Mouse (Mus musculus) heart, postnatal 0 days (tissue): ENCODE results near the gene Pdzd2. TPM values are rescaled to one million over a fixed set of nuclear protein-coding genes. Genes with fewer than 3 reads are reported as not detected.

Experiments used
- ATAC-seq: fragments of 200-750 bp; cut with Nextera tagmentation; 2 replicates; pipeline ENCODE4 v1.8.0; 2017; ENCODE audit warnings: low read depth, moderate number of reproducible peaks, moderate library complexity; ENCODE audit not compliant: insufficient read depth
- DNase-seq: peaks from one replicate; pipeline ENCODE4 v3.0.0-alpha.2; 2016; ENCODE audit warnings: low spot score
- H3K27ac ChIP-seq: fragments of 300-500 bp; sonication (generic); 2 replicates; pipeline ENCODE4 v1.5.1; 2014; ENCODE audit warnings: low read depth, mild to moderate bottlenecking
- H3K27me3 ChIP-seq: fragments of 300-500 bp; sonication (generic); 2 replicates; pipeline ENCODE4 v1.6.1; 2014; ENCODE audit warnings: low read length, mixed read lengths; ENCODE audit not compliant: control insufficient read depth, insufficient read depth
- H3K36me3 ChIP-seq: fragments of 300-500 bp; sonication (generic); replicated peaks from 2 replicates; pipeline ENCODE4 v1.6.1; 2014; ENCODE audit warnings: low read length, mixed read lengths; ENCODE audit not compliant: control insufficient read depth, insufficient read depth
- H3K4me1 ChIP-seq: fragments of 300-500 bp; sonication (generic); 2 replicates; pipeline ENCODE4 v1.6.1; 2014; ENCODE audit warnings: antibody characterized with exemption; ENCODE audit not compliant: control insufficient read depth, insufficient read depth
- H3K4me2 ChIP-seq: fragments of 300-500 bp; sonication (generic); 2 replicates; pipeline ENCODE4 v1.6.1; 2014; ENCODE audit warnings: low read depth, mild to moderate bottlenecking, low read length, moderate library complexity
- H3K4me3 ChIP-seq: fragments of 300-500 bp; sonication (generic); 2 replicates; pipeline ENCODE4 v1.5.1; 2014; ENCODE audit warnings: low read depth, low read length
- H3K9ac ChIP-seq: fragments of 300-500 bp; sonication (generic); replicated peaks from 2 replicates; pipeline ENCODE4 v1.6.1; 2014; ENCODE audit warnings: low read depth, low read length, mixed read lengths
- H3K9me3 ChIP-seq: fragments of 300-500 bp; sonication (generic); replicated peaks from 2 replicates; pipeline ENCODE4 v1.6.1; 2016; ENCODE audit warnings: low read length; ENCODE audit not compliant: control insufficient read depth
- CTCF ChIP-seq: IDR thresholded peaks from 2 replicates; pipeline ENCODE4 v1.5.1; 2016; ENCODE audit warnings: antibody characterized with exemption, control low read depth, low read depth
- EP300 ChIP-seq: IDR thresholded peaks from 2 replicates; pipeline ENCODE4 v1.6.1; 2016; ENCODE audit warnings: antibody characterized with exemption, low read depth
- WGBS: fragments of 180-500 bp; shearing (Covaris S2); extraction: QIAGEN DNeasy Blood & Tissue Kit; methylation state at CpG from one replicate; pipeline ENCODE4 v1.1.7; 2014; 5-methylcytosine and 5-hydroxymethylcytosine counted together
- polyA plus RNA-seq: library from polyadenylated mRNA; unstranded; fragments of >200 nt; fragmentation: Nextera tagmentation; extraction: Ambion mirVana; gene quantifications from 2 replicates; pipeline ENCODE4 v1.2.1, GENCODE M21; 2015
- total RNA-seq: library from RNA; depleted of rRNA; stranded (reverse); fragments of >200 nt; gene quantifications from 2 replicates; pipeline ENCODE4 v1.2.3, GENCODE M21; 2014; ENCODE audit warnings: low replicate concordance

Gene Pdzd2
- total and polyA plus RNA-seq, 2 experiments from 2014 or later = 36.1 to 86.0 TPM

DNA sequence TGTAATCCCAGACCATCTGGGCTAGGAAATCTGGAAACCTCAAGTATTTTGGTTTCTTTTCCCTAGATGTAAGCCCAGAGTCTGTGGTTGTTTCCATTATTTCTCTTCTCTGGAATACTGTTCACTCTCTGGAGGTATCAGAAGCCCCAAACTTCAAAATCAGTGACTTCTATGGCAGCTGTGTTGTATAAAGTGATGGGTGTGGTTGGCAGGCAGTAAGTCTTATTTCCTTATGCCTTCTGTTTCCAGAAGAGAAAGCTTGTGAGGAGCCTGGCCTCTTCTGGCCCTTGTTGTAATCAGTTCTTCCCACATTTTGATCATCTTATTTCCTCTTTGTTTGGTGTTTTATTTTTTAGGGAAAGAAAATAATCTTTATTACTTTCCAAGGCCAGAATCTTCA, 408.8 kb downstream of the Pdzd2 start:
- ATAC-seq = no peak

DNA sequence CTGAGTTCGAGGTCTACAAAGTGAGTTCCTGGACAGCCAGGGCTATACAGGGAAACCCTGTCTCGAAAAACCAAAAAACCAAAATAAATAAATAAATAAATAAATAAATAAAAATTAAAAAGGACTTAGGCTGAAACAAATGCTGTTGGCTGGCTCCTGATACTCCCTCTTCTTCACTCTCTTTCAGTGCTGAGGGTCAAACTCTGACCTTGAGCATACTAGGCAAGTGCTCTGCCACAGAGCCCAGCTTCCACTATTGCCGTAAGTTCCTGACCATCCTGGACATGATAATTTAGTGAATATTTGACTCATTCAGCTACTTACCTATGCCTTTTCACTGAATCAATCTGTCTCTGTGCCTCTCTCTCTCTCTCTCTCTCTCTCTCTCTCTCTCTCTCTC, 409.3 kb downstream of the Pdzd2 start:
- Histone ChIP-seq H3K27me3 (no peaks in the 10 kb centered on the region), H3K27ac (peak overlapping the region; percentile 16), H3K9me3 (no peaks in the 10 kb centered on the region), H3K36me3 (peaks cover 6% of the 10 kb centered on the region; the same call in 1 of the 2 replicates), H3K4me3 (no peak overlapping the region), H3K4me1 (peaks cover 31% of the 10 kb centered on the region; the same call in 1 of the 2 replicates), H3K4me2 (no peak overlapping the region), H3K9ac (no peak overlapping the region)
- TF ChIP-seq CTCF = no peak
- no peak for TF ChIP-seq EP300
- ATAC-seq (peak; percentile 58; the same call in 1 of the 2 replicates), DNase-seq (no peak)
- WGBS = 71% methylated on average over 3 of the region's 3 CpGs

More for the DNA sequence above, 408.8 kb downstream of the Pdzd2 start:
- TF ChIP-seq CTCF (no peak), EP300 (no peak)
- 0 out of 2 replicates have a peak, but pooled peaks cover 3% of the 10 kb centered on the region for H3K36me3 ChIP-seq
- H3K4me2 ChIP-seq = no peak overlapping the region
- H3K9me3 ChIP-seq = no peaks in the 10 kb centered on the region
- DNase-seq = no peak
- H3K27ac ChIP-seq = peak overlapping the region; percentile 16
- H3K9ac ChIP-seq = no peak overlapping the region
- peaks cover 30% of the 10 kb centered on the region; the same call in 1 of the 2 replicates for H3K4me1 ChIP-seq
- H3K4me3 ChIP-seq = no peak overlapping the region
- H3K27me3 ChIP-seq = no peaks in the 10 kb centered on the region

DNA sequence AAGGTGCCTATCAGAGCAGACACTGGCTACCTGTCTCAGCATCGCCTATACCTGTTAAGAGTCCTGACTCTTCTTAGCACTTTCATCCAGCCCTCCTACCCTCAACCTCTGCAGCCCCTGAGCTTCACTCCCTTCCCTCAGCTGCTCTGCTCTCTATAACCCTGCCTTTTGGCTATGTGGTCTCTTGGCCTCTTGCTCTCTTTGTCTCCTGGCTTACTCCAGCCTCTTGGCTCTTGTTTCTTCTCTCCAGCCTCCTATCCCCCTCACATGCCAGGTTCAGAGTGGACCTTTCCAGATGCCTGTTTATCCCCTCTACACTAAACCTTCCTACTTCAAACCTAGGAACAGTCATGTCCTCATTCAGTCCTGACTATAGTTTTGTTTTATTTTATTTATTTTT, 415.4 kb downstream of the Pdzd2 start:
- H3K4me1 ChIP-seq = peaks cover 22% of the 10 kb centered on the region; the same call in 1 of the 2 replicates
- H3K36me3 ChIP-seq = peaks cover 6% of the 10 kb centered on the region; the same call in 1 of the 2 replicates
- 82% methylated on average over 1 of the region's 1 CpGs for WGBS
- no peak overlapping the region for H3K9ac ChIP-seq
- TF ChIP-seq EP300 (no peak), CTCF (no peak)
- peak overlapping the region; percentile 35 for H3K27ac ChIP-seq
- no peak overlapping the region for H3K4me3 ChIP-seq
- ATAC-seq (no peak), DNase-seq (no peak)
- peak overlapping the region; percentile 76; the same call in 1 of the 2 replicates for H3K4me2 ChIP-seq
- H3K27me3 ChIP-seq = no peaks in the 10 kb centered on the region
- H3K9me3 ChIP-seq = no peaks in the 10 kb centered on the region

DNA sequence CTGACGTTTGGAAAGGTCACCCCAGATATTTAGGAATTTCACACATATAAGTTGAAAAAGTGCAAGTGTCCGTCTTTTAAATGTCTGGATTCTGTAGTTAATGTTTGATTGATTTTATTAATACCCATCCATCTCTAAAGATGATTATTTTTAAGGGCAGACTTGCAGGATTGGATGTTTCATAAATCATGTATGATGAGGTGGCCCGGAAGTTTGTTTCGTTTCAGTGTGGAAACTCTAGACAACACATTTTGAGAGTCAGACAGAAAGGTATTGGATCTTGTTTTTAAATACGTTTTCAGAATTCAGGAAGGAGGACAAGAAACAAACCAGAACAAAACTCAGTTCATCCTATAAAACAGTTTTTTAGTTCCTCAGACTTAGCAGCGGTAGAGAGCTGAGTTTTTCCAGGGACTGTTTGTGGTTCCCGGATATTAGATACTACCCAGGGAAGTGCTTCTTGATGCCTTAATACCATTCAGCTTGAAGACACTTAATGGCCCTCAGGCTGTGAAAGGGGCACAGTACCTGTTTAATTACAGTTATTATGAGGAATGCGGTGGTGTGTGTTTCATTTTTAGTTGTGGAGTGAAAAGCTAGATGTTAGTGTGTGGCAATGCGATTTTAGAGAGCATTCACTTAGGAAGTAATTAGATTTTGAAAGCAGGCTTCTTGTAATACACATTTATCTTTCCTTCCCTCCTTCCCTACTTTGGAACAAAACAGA, 416.9 kb downstream of the Pdzd2 start:
- peak overlapping the region; percentile 94 for H3K27ac ChIP-seq
- TF ChIP-seq EP300 = no peak
- no peak for TF ChIP-seq CTCF

DNA sequence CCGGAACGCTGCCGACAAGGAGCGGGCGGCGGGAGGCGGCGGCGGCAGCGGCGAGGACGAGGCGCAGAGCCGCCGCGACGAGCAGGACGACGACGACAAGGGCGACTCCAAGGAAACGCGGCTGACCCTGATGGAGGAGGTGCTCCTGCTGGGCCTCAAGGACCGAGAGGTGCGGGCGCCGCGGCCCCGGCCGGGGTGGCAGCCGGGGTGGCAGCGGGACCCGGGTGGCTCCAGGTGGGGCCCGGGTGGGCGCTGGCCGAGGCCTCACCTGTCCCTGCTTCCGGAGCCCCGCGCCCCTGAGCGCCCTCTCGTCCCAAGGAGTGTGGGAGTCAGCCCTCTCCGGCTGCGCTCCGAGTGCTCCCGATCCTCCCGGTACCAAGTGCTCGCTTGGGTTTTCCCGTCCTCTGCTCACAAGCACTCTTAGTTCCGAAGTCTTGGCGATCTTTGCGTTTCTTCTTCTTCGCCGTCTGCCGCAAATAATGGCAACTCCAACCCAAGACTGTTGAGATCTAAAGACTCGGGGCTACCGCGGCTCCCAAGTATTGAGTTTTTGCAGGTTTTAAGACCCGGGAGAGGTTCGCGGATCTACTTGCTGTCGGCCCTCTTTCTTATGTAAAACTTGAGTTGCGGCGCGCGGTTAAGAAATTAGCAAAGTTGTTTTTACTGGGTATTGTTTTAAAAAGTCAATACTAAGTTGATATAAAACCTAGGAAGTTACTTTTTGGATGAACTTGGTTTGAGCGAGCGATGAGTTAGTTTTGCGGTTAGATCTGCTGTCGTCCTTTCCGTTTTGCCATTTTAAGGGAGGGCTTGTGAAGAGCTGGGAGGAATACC, 417.7 kb downstream of the Pdzd2 start, which contains the start of gene 1810049J17Rik:
1810049J17Rik (minus strand) TSS at position 112 of the 834 bp plus-strand sequence.
- peaks cover 3% of the 10 kb centered on the region; the same call in 1 of the 2 replicates for H3K36me3 ChIP-seq
- H3K9ac ChIP-seq = peak within 1 kb of the TSS; percentile 97
- TF ChIP-seq EP300 (no peak), CTCF (no peak)
- no peaks in the 10 kb centered on the region for H3K27me3 ChIP-seq
- H3K4me1 ChIP-seq = peaks cover 22% of the 10 kb centered on the region; the same call in 1 of the 2 replicates
- peak within 1 kb of the TSS; percentile 94 for H3K27ac ChIP-seq
- ATAC-seq (peak; percentile 47), DNase-seq (no peak)
- under 1% methylated on average over 60 of the region's 70 CpGs for WGBS
- H3K4me2 ChIP-seq = peak within 1 kb of the TSS; percentile 76
- peak within 1 kb of the TSS; percentile 90 for H3K4me3 ChIP-seq
- H3K9me3 ChIP-seq = no peaks in the 10 kb centered on the region

More for the DNA sequence above, 416.9 kb downstream of the Pdzd2 start:
- peaks cover 4% of the 10 kb centered on the region; the same call in 1 of the 2 replicates for H3K36me3 ChIP-seq
- H3K4me3 ChIP-seq = peak overlapping the region; percentile 90
- H3K4me2 ChIP-seq = peak overlapping the region; percentile 76
- DNase-seq (no peak), ATAC-seq (no peak)
- no peaks in the 10 kb centered on the region for H3K9me3 ChIP-seq
- no peaks in the 10 kb centered on the region for H3K27me3 ChIP-seq
- 6% methylated on average over 9 of the region's 9 CpGs for WGBS
- peak overlapping the region; percentile 97 for H3K9ac ChIP-seq
- peaks cover 22% of the 10 kb centered on the region; the same call in 1 of the 2 replicates for H3K4me1 ChIP-seq
